Mouse (Mus musculus): ENCODE results near the gene Setd3.

GRCm38 (mm10) chr12:108120434-108120833 is 58.7 kb downstream of the Setd3 start:
- TF ChIP-seq POLR2A (IDR thresholded peaks at IDR 0.05; ENCODE audit: borderline replicate concordance, control insufficient read depth, low read depth, low read length) (no peak), CTCF (IDR thresholded peaks at IDR 0.05; ENCODE audit: control insufficient read depth, insufficient read depth, low read length) (no peak)

Measured in bone marrow, adult 2 months (tissue).